Mouse (Mus musculus): Measurements from ENCODE around the gene Zfhx3.

The Zfhx3 gene

GRCm38 (mm10) chr8:108708833-108709387 is 766.5 kb downstream of the Zfhx3 start:
- DNase-seq: no peak

GRCm38 (mm10) chr8:108709441-108709840 is 767.0 kb downstream of the Zfhx3 start:
- DNase-seq: no peak

GRCm38 (mm10) chr8:108709928-108710606 is 767.6 kb downstream of the Zfhx3 start:
- no peak for DNase-seq

GRCm38 (mm10) chr8:108710607-108711489 is 768.4 kb downstream of the Zfhx3 start:
- no peak for DNase-seq

DNA sequence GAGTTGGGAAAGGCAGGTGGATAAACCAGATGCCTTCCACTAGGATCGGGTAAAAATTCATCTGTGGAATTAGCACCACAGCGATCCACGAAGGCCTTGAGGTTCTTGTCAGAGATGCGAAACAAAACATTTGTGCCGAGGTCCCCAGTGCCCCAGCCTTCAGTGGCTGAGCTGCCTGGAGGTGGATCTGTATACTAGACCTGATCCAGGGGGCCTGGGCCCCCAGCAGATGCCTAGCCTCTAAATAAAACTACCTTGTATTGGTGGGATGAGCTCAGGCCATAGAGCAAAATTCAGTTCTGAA is 769.0 kb downstream of the Zfhx3 start:
- DNase-seq: no peak

GRCm38 (mm10) chr8:108712001-108712411 is 769.6 kb downstream of the Zfhx3 start:
- DNase-seq: no peak

- no peak for DNase-seq
Observed at GRCm38 (mm10) chr8:108712607-108713006, 770.2 kb downstream of the Zfhx3 start.

DNA sequence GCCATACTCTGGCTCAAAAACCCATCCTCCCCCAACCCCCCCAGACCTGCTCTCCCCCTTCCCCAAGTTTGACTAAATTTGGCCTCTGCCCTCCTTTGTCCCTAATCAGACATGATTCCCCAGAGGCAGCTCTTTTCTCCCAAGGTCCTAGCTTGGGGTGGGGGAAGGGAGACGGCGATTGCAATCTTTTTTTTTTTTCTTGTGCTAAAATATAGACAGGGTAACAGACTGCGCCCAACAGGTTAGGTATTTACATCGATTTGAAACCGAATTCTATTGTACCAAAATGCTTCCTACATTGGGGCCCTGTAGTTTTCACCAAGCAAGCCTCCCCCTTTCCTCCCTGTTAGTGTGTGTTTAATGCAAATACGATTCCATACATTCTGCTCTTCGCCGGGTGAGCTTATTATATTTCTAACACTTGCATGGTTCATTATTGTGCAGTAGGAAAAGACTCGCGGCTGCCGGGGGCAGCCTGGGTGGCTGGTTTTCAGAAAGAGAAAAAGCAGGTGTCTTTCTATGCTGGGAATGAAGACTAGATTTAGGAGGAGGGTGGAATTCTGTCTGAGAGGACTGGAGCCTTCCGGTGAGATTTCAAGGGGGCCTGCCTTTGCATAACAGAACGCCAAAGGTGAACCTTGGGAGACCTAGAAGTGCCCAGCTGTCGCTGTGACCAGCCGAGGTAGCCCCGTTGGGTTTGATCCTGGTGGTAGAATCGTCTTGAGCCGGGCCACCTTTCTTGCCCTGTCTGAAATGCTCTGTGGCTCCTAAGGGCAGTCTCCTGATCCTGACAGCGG is 771.1 kb downstream of the Zfhx3 start:
- DNase-seq: no peak

GRCm38 (mm10) chr8:108714143-108714635 is 771.7 kb downstream of the Zfhx3 start:
- DNase-seq: no peak

- DNase-seq: no peak
Observed at GRCm38 (mm10) chr8:108714636-108715415, 772.4 kb downstream of the Zfhx3 start.

DNA sequence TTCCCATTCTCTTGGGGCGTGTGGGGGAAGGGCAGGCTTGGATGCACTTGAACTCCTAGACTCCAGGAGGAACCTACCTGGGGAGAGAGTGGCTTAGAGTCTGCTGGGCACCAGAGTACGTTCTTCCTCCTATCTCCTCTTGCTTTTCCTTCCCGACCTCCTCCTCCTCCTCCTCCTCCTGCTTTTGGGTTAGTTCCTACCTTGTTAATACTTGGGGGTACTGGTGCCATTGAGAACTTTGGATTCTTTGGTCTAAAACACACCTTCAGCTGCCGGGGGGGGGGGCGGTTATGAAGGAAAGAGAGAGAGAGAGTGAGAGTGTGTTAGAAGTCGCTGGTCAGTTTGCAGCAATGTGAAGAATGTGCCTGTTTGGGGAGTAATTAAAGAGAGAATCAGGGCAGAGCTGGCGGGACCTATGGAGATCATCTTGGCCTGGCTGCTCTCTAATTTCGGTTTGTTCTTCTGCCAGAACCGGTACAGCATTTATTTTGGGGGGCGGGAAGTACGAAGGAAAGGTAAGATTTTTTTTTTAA is 773.0 kb downstream of the Zfhx3 start:
- DNase-seq: no peak

DNA sequence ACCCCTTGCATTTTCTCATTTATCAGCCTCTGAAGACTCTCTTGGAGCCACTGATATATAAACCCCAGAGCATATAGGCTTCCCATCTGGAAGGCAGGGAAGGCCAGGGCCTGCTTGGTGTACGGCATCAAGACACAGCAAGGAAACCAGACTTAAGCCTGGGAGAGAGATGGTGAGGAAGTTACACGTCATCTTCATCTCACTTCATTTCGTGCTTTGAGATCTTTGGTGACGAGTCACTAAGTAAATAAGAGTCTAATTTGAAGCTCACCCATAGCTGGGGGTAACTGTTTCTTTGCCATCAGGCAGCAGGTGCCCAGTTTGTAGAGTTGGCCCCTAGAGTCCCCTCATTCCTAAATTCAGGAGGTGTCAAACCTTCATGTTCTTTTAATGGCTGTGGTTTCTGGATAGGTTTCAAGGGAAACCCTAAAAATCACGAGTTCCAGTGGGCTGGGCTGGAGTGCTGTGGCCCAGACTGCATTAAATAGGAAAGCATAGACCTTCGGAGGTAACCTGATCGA is 773.9 kb downstream of the Zfhx3 start:
- DNase-seq: no peak

DNA sequence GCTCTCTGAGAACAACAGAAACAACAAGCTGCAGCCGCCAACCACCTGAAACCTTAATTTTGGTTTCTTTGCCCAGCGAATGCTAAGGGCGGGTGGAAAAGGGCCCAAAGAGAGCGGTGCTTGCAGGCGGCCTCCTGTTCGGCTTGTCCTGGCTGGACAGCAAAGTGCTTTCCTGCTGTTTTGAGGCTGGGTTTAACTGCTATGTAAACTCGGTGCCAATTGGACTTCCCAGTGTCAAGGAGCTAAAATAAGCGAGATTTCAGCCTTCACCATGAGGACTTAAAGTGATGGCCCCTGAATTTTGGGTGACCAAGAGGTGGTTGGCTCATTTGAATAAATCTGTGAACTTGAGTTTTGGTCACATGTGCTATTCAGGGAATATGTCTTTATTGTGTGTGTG is 775.1 kb downstream of the Zfhx3 start:
- DNase-seq: no peak

DNA sequence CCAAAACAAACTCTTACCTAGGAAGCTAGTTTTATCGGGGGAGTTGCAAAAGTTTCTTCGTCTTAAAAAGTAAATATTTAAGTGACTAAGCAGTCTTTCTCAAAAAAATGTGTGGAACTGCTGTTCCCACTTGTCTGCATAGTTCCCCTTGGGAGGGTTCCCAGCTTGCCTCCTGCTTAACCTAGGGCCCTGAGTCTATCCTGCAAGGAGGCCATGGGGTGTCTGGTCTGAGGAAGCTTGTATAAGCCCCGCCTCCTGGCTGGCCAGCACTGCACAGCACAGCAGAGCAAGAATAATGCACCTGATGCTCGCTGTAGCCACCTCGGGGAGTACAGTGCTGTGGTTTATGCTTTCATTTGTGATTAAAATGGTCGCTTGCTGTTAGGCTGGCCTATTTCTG is 775.6 kb downstream of the Zfhx3 start:
- DNase-seq: no peak

- no peak for DNase-seq
Observed at GRCm38 (mm10) chr8:108720840-108721239, 778.4 kb downstream of the Zfhx3 start.

DNA sequence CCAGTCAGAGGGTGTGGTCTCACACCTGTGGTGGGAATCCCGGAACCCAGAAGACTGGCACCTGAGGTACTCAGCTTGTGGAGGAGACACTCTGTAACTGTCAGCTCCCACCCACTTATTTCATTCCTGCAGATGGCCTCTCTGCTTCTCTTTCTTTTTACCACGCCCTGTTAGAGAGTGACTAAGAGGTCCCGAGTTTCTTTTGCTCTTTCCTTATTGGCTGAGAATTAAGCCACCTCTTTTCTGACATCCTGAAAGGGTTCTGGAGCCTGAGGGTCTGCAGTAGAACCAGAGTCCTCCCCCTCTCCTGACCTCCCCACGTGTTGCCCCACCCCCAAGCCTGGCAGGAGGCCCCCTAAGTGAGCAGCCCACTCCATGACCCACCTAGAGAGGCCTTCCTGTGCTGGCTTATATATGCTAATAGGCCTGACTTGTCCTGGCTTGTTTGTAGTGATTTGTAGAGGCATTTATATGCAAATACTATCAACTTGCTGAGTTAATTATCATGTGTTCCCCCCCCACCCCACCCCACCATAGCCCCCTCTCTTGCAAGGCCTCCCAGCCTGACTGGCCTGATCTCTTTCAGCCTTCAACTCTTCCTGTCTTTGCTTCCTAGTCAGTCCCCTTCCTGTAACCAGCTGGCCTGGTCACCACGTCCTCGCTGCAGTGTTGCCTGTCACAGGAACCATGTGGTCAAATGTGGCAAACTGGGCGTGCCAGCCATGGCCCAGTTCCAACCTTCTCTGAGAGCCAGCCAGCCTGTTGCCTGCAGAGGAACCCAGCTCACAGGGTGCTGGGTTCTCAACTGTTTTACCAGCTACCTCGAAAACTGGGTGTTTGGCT is 780.4 kb downstream of the Zfhx3 start:
- DNase-seq: no peak

GRCm38 (mm10) chr8:108723636-108724035 is 781.2 kb downstream of the Zfhx3 start:
- no peak for DNase-seq

DNA sequence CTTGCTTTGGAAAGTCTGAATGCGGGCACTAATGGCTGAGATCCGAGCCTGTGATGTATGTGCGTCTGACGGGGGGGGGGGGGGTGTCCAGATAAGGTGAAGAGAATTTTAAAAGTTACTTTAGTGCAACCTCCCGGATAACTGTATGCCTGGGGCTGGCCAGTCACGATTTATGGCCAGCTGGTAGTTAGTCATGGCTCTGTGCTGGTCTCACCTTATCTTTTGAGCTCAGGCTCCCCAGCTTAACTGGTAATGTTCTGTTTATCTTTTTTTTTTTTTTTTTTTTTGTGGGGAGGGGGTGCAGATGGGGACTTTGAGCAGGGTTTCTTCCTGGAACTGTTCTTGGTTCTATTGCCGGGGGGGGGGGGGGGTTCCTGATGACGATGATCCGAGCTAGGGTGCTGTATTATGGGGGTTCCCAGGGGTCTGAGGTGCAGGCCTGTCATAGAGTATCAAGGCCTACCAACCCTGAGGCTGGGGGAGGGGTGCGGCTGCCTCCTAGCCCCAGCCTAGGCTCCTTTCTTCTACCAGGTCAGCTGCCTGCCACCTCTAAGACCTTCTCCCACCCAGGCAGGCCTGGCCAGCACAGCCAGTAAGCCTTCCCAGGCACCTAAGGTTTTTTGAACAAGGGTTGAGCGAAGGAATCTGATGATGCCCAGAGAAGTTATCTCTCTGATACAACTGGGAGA is 782.5 kb downstream of the Zfhx3 start:
- no peak for DNase-seq

GRCm38 (mm10) chr8:108725631-108726030 is 783.2 kb downstream of the Zfhx3 start:
- no peak for DNase-seq

All from cerebellum, adult 11-12 months (tissue).